Mouse (Mus musculus): ENCODE results near the gene Ifna5. TPM values are rescaled to one million over a fixed set of nuclear protein-coding genes. Genes with fewer than 3 reads are reported as not detected.
"Not testable (repeated sequence)": the region's sequence is repeated elsewhere in the genome, so short reads cannot be mapped to it uniquely, and the experiment has no call there.

Ifna5 gene
- polyA plus RNA-seq, 1 experiment from 2014 or later = not detected

- not testable (repeated sequence) for H3K27ac ChIP-seq (ENCODE audit: low read depth, low read length); H3K9me3 ChIP-seq (ENCODE audit: control insufficient read depth, low read length); H3K27me3 ChIP-seq (replicated peaks; ENCODE audit: control insufficient read depth, insufficient read depth, low read length); H3K36me3 ChIP-seq (ENCODE audit: control insufficient read depth, insufficient read depth, low read length); DNase-seq (ENCODE audit: low spot score); H3K4me2 ChIP-seq; H3K9ac ChIP-seq (ENCODE audit: low read depth, low read length); H3K4me1 ChIP-seq (replicated peaks; ENCODE audit: control insufficient read depth, insufficient read depth, low read length); ATAC-seq (replicated peaks; ENCODE audit: low FRiP score); H3K4me3 ChIP-seq (ENCODE audit: low read depth, low read length)
- WGBS = 3% methylated on average over 5 of the region's 34 CpGs
Measured at GRCm38 (mm10) chr4:88805761-88806160, 29.6 kb upstream of the Ifna5 start.

DNA sequence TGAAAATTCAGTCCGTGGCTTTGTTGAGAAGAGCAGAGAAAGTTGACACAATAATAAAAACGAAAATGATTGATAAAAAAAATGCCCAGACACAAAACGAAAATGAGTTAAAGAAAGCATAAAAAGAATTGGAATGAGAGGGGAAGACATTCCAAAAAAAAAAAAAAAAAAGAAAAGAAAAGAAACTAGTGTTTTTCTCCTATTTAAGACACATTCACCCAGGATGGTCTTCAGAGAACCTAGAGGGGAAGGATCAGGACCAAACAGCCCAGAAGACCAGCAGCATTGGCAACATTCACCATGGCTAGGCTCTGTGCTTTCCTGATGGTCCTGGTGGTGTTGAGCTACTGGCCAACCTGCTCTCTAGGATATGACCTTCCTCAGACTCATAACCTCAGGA lies 19.4 kb upstream of the Ifna5 start, which contains the start of gene Ifna7:
Gene Ifna7 (plus strand): TSS at position 301 of the 400 bp plus-strand sequence.
- WGBS = 48% methylated on average over 3 of the region's 3 CpGs
- no peaks in the 10 kb centered on the region for H3K4me1 ChIP-seq (replicated peaks; ENCODE audit: control insufficient read depth, insufficient read depth, low read length)
- DNase-seq (ENCODE audit: low spot score) (no peak), ATAC-seq (replicated peaks; ENCODE audit: low FRiP score) (no peak)
- H3K9me3 ChIP-seq (ENCODE audit: control insufficient read depth, low read length) = no peaks in the 10 kb centered on the region
- no peak within 1 kb of the TSS for H3K4me3 ChIP-seq (ENCODE audit: low read depth, low read length)
- H3K27me3 ChIP-seq (replicated peaks; ENCODE audit: control insufficient read depth, insufficient read depth, low read length) = no peaks in the 10 kb centered on the region
- no peak within 1 kb of the TSS for H3K27ac ChIP-seq (ENCODE audit: low read depth, low read length)
- no peak within 1 kb of the TSS for H3K9ac ChIP-seq (ENCODE audit: low read depth, low read length)
- H3K36me3 ChIP-seq (ENCODE audit: control insufficient read depth, insufficient read depth, low read length) = no peaks in the 10 kb centered on the region
- H3K4me2 ChIP-seq = no peak within 1 kb of the TSS

GRCm38 (mm10) chr4:88819659-88820058 lies 15.7 kb upstream of the Ifna5 start, which contains the start of gene Ifna11:
Gene Ifna11 (plus strand): TSS chr4:88819959.
- H3K27me3 ChIP-seq (replicated peaks; ENCODE audit: control insufficient read depth, insufficient read depth, low read length) = no peaks in the 10 kb centered on the region
- no peak for ATAC-seq (replicated peaks; ENCODE audit: low FRiP score)

GRCm38 (mm10) chr4:88822995-88823394 lies 12.3 kb upstream of the Ifna5 start:
- no peak overlapping the region for H3K27ac ChIP-seq (ENCODE audit: low read depth, low read length)
- ATAC-seq (replicated peaks; ENCODE audit: low FRiP score) (no peak), DNase-seq (ENCODE audit: low spot score) (no peak)
- H3K9ac ChIP-seq (ENCODE audit: low read depth, low read length) = no peak overlapping the region
- H3K36me3 ChIP-seq (ENCODE audit: control insufficient read depth, insufficient read depth, low read length) = no peaks in the 10 kb centered on the region
- no peaks in the 10 kb centered on the region for H3K4me1 ChIP-seq (replicated peaks; ENCODE audit: control insufficient read depth, insufficient read depth, low read length)
- no peaks in the 10 kb centered on the region for H3K9me3 ChIP-seq (ENCODE audit: control insufficient read depth, low read length)
- no peak overlapping the region for H3K4me2 ChIP-seq
- WGBS = 24% methylated on average over 4 of the region's 4 CpGs
- no peaks in the 10 kb centered on the region for H3K27me3 ChIP-seq (replicated peaks; ENCODE audit: control insufficient read depth, insufficient read depth, low read length)
- no peak overlapping the region for H3K4me3 ChIP-seq (ENCODE audit: low read depth, low read length)

More at GRCm38 (mm10) chr4:88819659-88820058, 15.7 kb upstream of the Ifna5 start, which contains the start of gene Ifna11:
- Histone ChIP-seq H3K4me1 (replicated peaks; ENCODE audit: control insufficient read depth, insufficient read depth, low read length) (no peaks in the 10 kb centered on the region), H3K36me3 (ENCODE audit: control insufficient read depth, insufficient read depth, low read length) (no peaks in the 10 kb centered on the region), H3K9me3 (ENCODE audit: control insufficient read depth, low read length) (no peaks in the 10 kb centered on the region), H3K4me3 (ENCODE audit: low read depth, low read length) (no peak within 1 kb of the TSS), H3K9ac (ENCODE audit: low read depth, low read length) (no peak within 1 kb of the TSS), H3K27ac (ENCODE audit: low read depth, low read length) (no peak within 1 kb of the TSS), H3K4me2 (no peak within 1 kb of the TSS)
- DNase-seq (ENCODE audit: low spot score) = no peak
- WGBS = 69% methylated on average over 1 of the region's 1 CpGs

- not testable (repeated sequence) for H3K9me3 ChIP-seq (ENCODE audit: control insufficient read depth, low read length); H3K4me2 ChIP-seq; H3K27me3 ChIP-seq (replicated peaks; ENCODE audit: control insufficient read depth, insufficient read depth, low read length); H3K4me1 ChIP-seq (replicated peaks; ENCODE audit: control insufficient read depth, insufficient read depth, low read length); H3K9ac ChIP-seq (ENCODE audit: low read depth, low read length); ATAC-seq (replicated peaks; ENCODE audit: low FRiP score); H3K4me3 ChIP-seq (ENCODE audit: low read depth, low read length); DNase-seq (ENCODE audit: low spot score); H3K36me3 ChIP-seq (ENCODE audit: control insufficient read depth, insufficient read depth, low read length); H3K27ac ChIP-seq (ENCODE audit: low read depth, low read length)
Measured at GRCm38 (mm10) chr4:88827116-88827515, 8.2 kb upstream of the Ifna5 start, which contains the start of gene Ifna6. Gene Ifna6 (plus strand): TSS chr4:88827416.

- H3K36me3 ChIP-seq (ENCODE audit: control insufficient read depth, insufficient read depth, low read length) = no peaks in the 10 kb centered on the region
- H3K27me3 ChIP-seq (replicated peaks; ENCODE audit: control insufficient read depth, insufficient read depth, low read length) = no peaks in the 10 kb centered on the region
- H3K4me3 ChIP-seq (ENCODE audit: low read depth, low read length) = no peak overlapping the region
- H3K9me3 ChIP-seq (ENCODE audit: control insufficient read depth, low read length) = no peaks in the 10 kb centered on the region
- H3K4me1 ChIP-seq (replicated peaks; ENCODE audit: control insufficient read depth, insufficient read depth, low read length) = no peaks in the 10 kb centered on the region
- ATAC-seq (replicated peaks; ENCODE audit: low FRiP score) (no peak), DNase-seq (ENCODE audit: low spot score) (no peak)
- no peak overlapping the region for H3K9ac ChIP-seq (ENCODE audit: low read depth, low read length)
- no peak overlapping the region for H3K4me2 ChIP-seq
- H3K27ac ChIP-seq (ENCODE audit: low read depth, low read length) = no peak overlapping the region
- WGBS = 21% methylated on average over 4 of the region's 4 CpGs
Measured at GRCm38 (mm10) chr4:88830523-88830922, 4.8 kb upstream of the Ifna5 start.

DNA sequence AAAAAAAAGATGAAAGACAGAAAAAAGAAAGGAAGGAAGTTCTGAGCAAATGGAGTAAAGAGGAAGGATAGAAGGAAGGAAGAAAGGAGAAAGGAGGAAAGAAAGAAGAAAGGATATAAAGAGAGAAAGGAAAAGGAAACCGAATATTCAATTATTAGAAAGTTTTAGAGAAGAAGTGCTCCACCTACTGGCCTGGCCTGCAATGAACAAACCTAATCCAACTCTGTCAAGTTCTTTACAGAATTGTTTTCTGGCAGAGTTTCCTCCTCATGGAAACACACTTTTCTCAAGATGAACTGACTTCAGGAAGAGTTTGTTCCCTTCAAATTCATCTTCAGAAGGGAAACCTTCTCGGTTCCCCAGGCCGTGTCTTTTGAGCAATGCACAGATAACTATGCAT lies 3.5 kb downstream of the Ifna5 start:
- no peak overlapping the region for H3K4me2 ChIP-seq
- no peak overlapping the region for H3K27ac ChIP-seq (ENCODE audit: low read depth, low read length)
- DNase-seq (ENCODE audit: low spot score) (no peak), ATAC-seq (replicated peaks; ENCODE audit: low FRiP score) (no peak)
- no peaks in the 10 kb centered on the region for H3K27me3 ChIP-seq (replicated peaks; ENCODE audit: control insufficient read depth, insufficient read depth, low read length)
- no peaks in the 10 kb centered on the region for H3K9me3 ChIP-seq (ENCODE audit: control insufficient read depth, low read length)
- no peak overlapping the region for H3K9ac ChIP-seq (ENCODE audit: low read depth, low read length)
- WGBS = 42% methylated on average over 3 of the region's 3 CpGs
- no peak overlapping the region for H3K4me3 ChIP-seq (ENCODE audit: low read depth, low read length)
- H3K4me1 ChIP-seq (replicated peaks; ENCODE audit: control insufficient read depth, insufficient read depth, low read length) = no peaks in the 10 kb centered on the region
- no peaks in the 10 kb centered on the region for H3K36me3 ChIP-seq (ENCODE audit: control insufficient read depth, insufficient read depth, low read length)

- ATAC-seq (replicated peaks; ENCODE audit: low FRiP score) (no peak), DNase-seq (ENCODE audit: low spot score) (no peak)
- Histone ChIP-seq H3K36me3 (ENCODE audit: control insufficient read depth, insufficient read depth, low read length) (no peaks in the 10 kb centered on the region), H3K4me2 (no peak overlapping the region), H3K4me1 (replicated peaks; ENCODE audit: control insufficient read depth, insufficient read depth, low read length) (no peaks in the 10 kb centered on the region), H3K27me3 (replicated peaks; ENCODE audit: control insufficient read depth, insufficient read depth, low read length) (no peaks in the 10 kb centered on the region), H3K4me3 (ENCODE audit: low read depth, low read length) (no peak overlapping the region), H3K9me3 (ENCODE audit: control insufficient read depth, low read length) (no peaks in the 10 kb centered on the region), H3K27ac (ENCODE audit: low read depth, low read length) (no peak overlapping the region), H3K9ac (ENCODE audit: low read depth, low read length) (no peak overlapping the region)
- WGBS = 66% methylated on average over 3 of the region's 3 CpGs
Measured at GRCm38 (mm10) chr4:88840058-88840457, 4.7 kb downstream of the Ifna5 start.

- 53% methylated on average over 2 of the region's 2 CpGs for WGBS
- DNase-seq (ENCODE audit: low spot score) (no peak), ATAC-seq (replicated peaks; ENCODE audit: low FRiP score) (no peak)
- no peaks in the 10 kb centered on the region for H3K9me3 ChIP-seq (ENCODE audit: control insufficient read depth, low read length)
- no peak within 1 kb of the TSS for H3K9ac ChIP-seq (ENCODE audit: low read depth, low read length)
- no peak within 1 kb of the TSS for H3K27ac ChIP-seq (ENCODE audit: low read depth, low read length)
- no peaks in the 10 kb centered on the region for H3K36me3 ChIP-seq (ENCODE audit: control insufficient read depth, insufficient read depth, low read length)
- no peak within 1 kb of the TSS for H3K4me3 ChIP-seq (ENCODE audit: low read depth, low read length)
- no peak within 1 kb of the TSS for H3K4me2 ChIP-seq
- H3K27me3 ChIP-seq (replicated peaks; ENCODE audit: control insufficient read depth, insufficient read depth, low read length) = no peaks in the 10 kb centered on the region
- H3K4me1 ChIP-seq (replicated peaks; ENCODE audit: control insufficient read depth, insufficient read depth, low read length) = no peaks in the 10 kb centered on the region
Measured at GRCm38 (mm10) chr4:88841438-88841911, 6.2 kb downstream of the Ifna5 start, which contains the start of gene Ifna4. Gene Ifna4 (plus strand): TSS chr4:88841861.
